ENCODE assay signal across 1 mouse cellular context in genomic region chr3:94167351-94167750, GRCm38 (mm10). TPM values are rescaled to one million over a fixed set of nuclear protein-coding genes. Genes with fewer than 3 reads are reported as not detected.
"Had no signal": no experiment of that assay in that cellular context is flagged by ENCODE, and none has a peak within 500 bp of the region (broad histone marks: within the 10 kb centered on the region; RNA-seq: fewer than 3 reads in every experiment).

No protein-coding gene starts in this region.

RNA-seq across cellular contexts. Expression of gene Gm10696, which starts 10.6 kb away (rescaled TPM):
- total RNA-seq: neutrophil, adult 5-6 weeks had no signal

RNA-seq across cellular contexts. Expression of gene Gm5286, which starts 29.2 kb away (rescaled TPM):
- total RNA-seq: neutrophil, adult 5-6 weeks had no signal
